ENCODE assay signal across 25 mouse cellular contexts in the genomic region with DNA sequence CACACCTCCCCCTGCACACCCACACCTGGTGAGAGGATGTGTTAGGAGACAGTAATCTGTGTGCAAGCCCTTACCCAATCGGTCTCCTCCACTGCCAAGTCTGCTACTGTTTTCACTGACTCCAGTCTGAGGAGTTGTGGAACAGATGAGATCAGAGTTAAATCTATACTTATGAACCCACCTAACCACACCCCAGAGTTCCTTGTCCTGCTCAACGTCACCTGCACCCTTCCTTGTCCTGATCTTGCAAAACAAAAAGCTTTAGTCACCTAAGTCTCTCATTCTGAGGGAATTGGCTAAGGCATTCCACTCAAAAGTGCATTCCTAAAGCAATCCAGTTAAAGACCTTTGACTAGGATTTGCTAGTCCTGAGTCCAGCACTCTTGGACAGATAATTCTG.
"Had no signal": no experiment of that assay in that cellular context is flagged by ENCODE, and none has a peak within 500 bp of the region (broad histone marks: within the 10 kb centered on the region; RNA-seq: fewer than 3 reads in every experiment).

No protein-coding gene starts in this region.

- DNase-seq: gastrocnemius, adult 2 months; gastrocnemius, postnatal 10 days; gastrocnemius, postnatal 25 days; heart, adult 2 months; heart, postnatal 10 days; heart, postnatal 4 days; kidney, adult 18-20 months; kidney, adult 8-10 months; kidney, postnatal 10 days; kidney, postnatal 25 days; kidney, postnatal 4 days; left cerebral cortex, postnatal 4 days had no signal

- H3K4me2 ChIP-seq: heart, embryonic 12.5 days; hindbrain, embryonic 12.5 days; hindbrain, embryonic 14.5 days; limb, embryonic 13.5 days; limb, embryonic 15.5 days had no signal

- ATAC-seq: hindbrain, embryonic 16.5 days; inflammation-experienced regulatory T-cells, adult 6 months; intestine, embryonic 16.5 days had no signal

- H3K9me3 ChIP-seq: heart, embryonic 10.5 days; heart, embryonic 12.5 days; hindbrain, embryonic 10.5 days; hindbrain, embryonic 12.5 days; limb, embryonic 13.5 days; limb, embryonic 15.5 days had no signal

- H3K9ac ChIP-seq: forebrain, postnatal 0 days; heart, embryonic 12.5 days; hindbrain, embryonic 12.5 days; hindbrain, embryonic 14.5 days; limb, embryonic 13.5 days; limb, embryonic 15.5 days had no signal

- H3K27ac ChIP-seq: gastrocnemius, adult 2 months; heart, adult 2 months; heart, embryonic 10.5 days; hindbrain, embryonic 10.5 days; hindbrain, embryonic 12.5 days; hindbrain, embryonic 14.5 days; layer of hippocampus, adult 2 months; left cerebral cortex, adult 2 months; limb, embryonic 13.5 days; limb, embryonic 15.5 days had no signal

- H3K4me3 ChIP-seq: gastrocnemius, adult 2 months; heart, adult 2 months; heart, embryonic 10.5 days; heart, embryonic 12.5 days; hindbrain, embryonic 10.5 days; hindbrain, embryonic 12.5 days; layer of hippocampus, adult 2 months; left cerebral cortex, adult 2 months; limb, embryonic 13.5 days; limb, embryonic 15.5 days had no signal

- H3K4me1 ChIP-seq: heart, embryonic 10.5 days; heart, embryonic 12.5 days; hindbrain, embryonic 12.5 days; limb, embryonic 13.5 days; limb, embryonic 15.5 days had no signal

- H3K27me3 ChIP-seq: heart, embryonic 12.5 days; hindbrain, embryonic 12.5 days; limb, embryonic 13.5 days; limb, embryonic 15.5 days had no signal

- H3K36me3 ChIP-seq: heart, embryonic 10.5 days; heart, embryonic 12.5 days; hindbrain, embryonic 10.5 days; hindbrain, embryonic 12.5 days; limb, embryonic 13.5 days; limb, embryonic 15.5 days had no signal
